7 mouse cellular contexts compared by ENCODE assay signal in genomic region chr16:50432062-50432878, GRCm38 (mm10). TPM values are rescaled to one million over a fixed set of nuclear protein-coding genes. Genes with fewer than 3 reads are reported as not detected.
DNase-seq lines count a peak whose midpoint lies in the region; ATAC-seq and TF ChIP-seq lines count a peak whose summit lies in the region.

TSS of gene Bbx (minus strand) at chr16:50432390.

- ATAC-seq in intestine, postnatal 0 days, result peak; percentile 95
- ATAC-seq in midbrain, embryonic 12.5 days (ENCODE audit: low FRiP score, low read depth), result peak; percentile 97

- H3K36me3 ChIP-seq in embryonic facial prominence, embryonic 10.5 days (replicated peaks), result no peaks in the 10 kb centered on the region
- no peaks in the 10 kb centered on the region for H3K36me3 ChIP-seq in intestine, postnatal 0 days (ENCODE audit: control insufficient read depth, insufficient read depth)
- H3K36me3 ChIP-seq in midbrain, embryonic 12.5 days, result no peaks in the 10 kb centered on the region
- H3K36me3 ChIP-seq in small intestine, adult 2 months (ENCODE audit: control insufficient read depth, insufficient read depth, low read length), result no peaks in the 10 kb centered on the region

- peak; percentile 97 for DNase-seq in adrenal gland, postnatal 10 days
- DNase-seq in embryonic facial prominence, embryonic 10.5 days (ENCODE audit: low spot score), result peak; percentile 94
- DNase-seq in gonadal fat pad, adult 2 months (ENCODE audit: low read depth), result peak; percentile 89
- DNase-seq in left cerebral cortex, postnatal 4 days, result peak; percentile 92

- intact Hi-C loops in left cerebral cortex, postnatal 4 days (cut with DNase I), result loop anchor here (5.0 kb wide), 2 partner anchors 95 to 300 kb away; no protein-coding TSS in a partner anchor

- H3K9me3 ChIP-seq in embryonic facial prominence, embryonic 10.5 days, result no peaks in the 10 kb centered on the region
- H3K9me3 ChIP-seq in intestine, postnatal 0 days (ENCODE audit: control insufficient read depth), result no peaks in the 10 kb centered on the region
- H3K9me3 ChIP-seq in midbrain, embryonic 12.5 days, result no peaks in the 10 kb centered on the region

- no peak for TF ChIP-seq CTCF in intestine, postnatal 0 days (IDR thresholded peaks at IDR 0.05; ENCODE audit: low read depth)
- TF ChIP-seq CTCF in small intestine, adult 2 months (IDR thresholded peaks at IDR 0.05; ENCODE audit: extremely low read depth, insufficient read length, insufficient replicate concordance, low read depth, low read length), result no peak

- under 1% methylated on average over 55 of the region's 55 CpGs for WGBS in embryonic facial prominence, embryonic 10.5 days
- under 1% methylated on average over 51 of the region's 55 CpGs for WGBS in intestine, postnatal 0 days
- under 1% methylated on average over 55 of the region's 55 CpGs for WGBS in midbrain, embryonic 12.5 days
- WGBS in small intestine, adult 2 months, result under 1% methylated on average over 55 of the region's 55 CpGs

- H3K27ac ChIP-seq in embryonic facial prominence, embryonic 10.5 days (replicated peaks), result peak within 1 kb of the TSS; percentile 96
- H3K27ac ChIP-seq in intestine, postnatal 0 days (ENCODE audit: low read depth, low read length), result peak within 1 kb of the TSS; percentile 98
- H3K27ac ChIP-seq in midbrain, embryonic 12.5 days (replicated peaks), result peak within 1 kb of the TSS; percentile 98
- H3K27ac ChIP-seq in small intestine, adult 2 months (ENCODE audit: insufficient read depth, low read depth, low read length), result peak within 1 kb of the TSS; percentile 65

- no peaks in the 10 kb centered on the region for H3K27me3 ChIP-seq in embryonic facial prominence, embryonic 10.5 days (replicated peaks; ENCODE audit: low read depth, poor library complexity, severe bottlenecking)
- no peaks in the 10 kb centered on the region for H3K27me3 ChIP-seq in intestine, postnatal 0 days (replicated peaks; ENCODE audit: control insufficient read depth, insufficient read depth, low read length)
- no peaks in the 10 kb centered on the region for H3K27me3 ChIP-seq in midbrain, embryonic 12.5 days
- no peaks in the 10 kb centered on the region for H3K27me3 ChIP-seq in small intestine, adult 2 months (ENCODE audit: control insufficient read depth, insufficient read depth, low read length)

- peak; percentile 89 for TF ChIP-seq POLR2A in small intestine, adult 2 months (IDR thresholded peaks at IDR 0.05; ENCODE audit: low read depth, low read length)

- H3K4me1 ChIP-seq in embryonic facial prominence, embryonic 10.5 days, result peaks cover 9% of the 10 kb centered on the region
- no peaks in the 10 kb centered on the region for H3K4me1 ChIP-seq in intestine, postnatal 0 days (replicated peaks; ENCODE audit: control insufficient read depth, insufficient read depth, low read length)
- H3K4me1 ChIP-seq in midbrain, embryonic 12.5 days, result peaks cover 5% of the 10 kb centered on the region
- H3K4me1 ChIP-seq in small intestine, adult 2 months (ENCODE audit: control insufficient read depth, insufficient read depth, insufficient read length, low read length), result peaks cover 4% of the 10 kb centered on the region; the same call in 1 of the 2 replicates

- peak within 1 kb of the TSS; percentile 83 for H3K9ac ChIP-seq in intestine, postnatal 0 days (ENCODE audit: low read depth, low read length)
- H3K9ac ChIP-seq in midbrain, embryonic 12.5 days (replicated peaks), result peak within 1 kb of the TSS; percentile 89

- peak within 1 kb of the TSS; percentile 95 for H3K4me3 ChIP-seq in embryonic facial prominence, embryonic 10.5 days
- H3K4me3 ChIP-seq in intestine, postnatal 0 days (ENCODE audit: low read depth, low read length), result peak within 1 kb of the TSS; percentile 91
- peak within 1 kb of the TSS; percentile 89 for H3K4me3 ChIP-seq in midbrain, embryonic 12.5 days
- H3K4me3 ChIP-seq in small intestine, adult 2 months (ENCODE audit: low read depth, low read length), result peak within 1 kb of the TSS; percentile 74

- H3K4me2 ChIP-seq in intestine, postnatal 0 days (replicated peaks; ENCODE audit: low read depth), result peak within 1 kb of the TSS; percentile 100
- H3K4me2 ChIP-seq in midbrain, embryonic 12.5 days (replicated peaks), result peak within 1 kb of the TSS; percentile 100

RNA-seq across cellular contexts. Expression of gene Bbx, which starts in this region (rescaled TPM):
- total RNA-seq in adrenal gland, postnatal 10 days (2021), result 10 to 100 TPM; 25.2 to 30.3 TPM
- polyA plus RNA-seq in embryonic facial prominence, embryonic 10.5 days (2016; fragmentation: Nextera tagmentation; extraction: Ambion mirVana), result 44.6 and 48.3 TPM in 2 replicates
- 18.6 and 20.4 TPM in 2 replicates for polyA plus RNA-seq in gonadal fat pad, adult 2 months (2012; rRNA removed)
- 14.6 and 17.8 TPM in 2 replicates for polyA plus RNA-seq in intestine, postnatal 0 days (2015; fragmentation: Nextera tagmentation; extraction: Ambion mirVana)
- total RNA-seq in left cerebral cortex, postnatal 4 days (2021), result 10 to 100 TPM in 1 of 2 experiments, 1 to 10 TPM in 1; 9.1 to 10.3 TPM
- polyA plus RNA-seq in midbrain, embryonic 12.5 days (2016; fragmentation: Nextera tagmentation; extraction: Ambion mirVana), result 32.6 and 32.8 TPM in 2 replicates
- 0.67 and 1.7 TPM in 2 replicates for polyA plus RNA-seq in small intestine, adult 2 months (2012; rRNA removed)

Comparison
In these comparisons a context has a peak if more than half of its experiments do, and no peak if none do; other contexts are left out.
1. Peak in every context shown above with its lines: DNase-seq, ATAC-seq, H3K4me3 ChIP-seq and H3K27ac ChIP-seq.